Mouse (Mus musculus) left cerebral cortex, postnatal 4 days (tissue): Measurements from ENCODE around the gene Gm13941. TPM values are rescaled to one million over a fixed set of nuclear protein-coding genes. Genes with fewer than 3 reads are reported as not detected.
A peak's percentile ranks its signal among the peaks of the same experiment; 100 is the strongest.

ENCODE experiments used
- DNase-seq: peaks from one replicate; pipeline ENCODE4 v3.0.0-alpha.2; 2022
- intact Hi-C: fragments of 180-260 bp; cut with DNase I; formaldehyde crosslinking; loops from one replicate; pipeline ENCODE4 v1.15.1; 2025
- total RNA-seq, 2 experiments: library from RNA; stranded (reverse); gene quantifications; 2 replicates each; pipeline ENCODE4 v1.2.3; 2021

The Gm13941 gene
- not detected for total RNA-seq

DNA sequence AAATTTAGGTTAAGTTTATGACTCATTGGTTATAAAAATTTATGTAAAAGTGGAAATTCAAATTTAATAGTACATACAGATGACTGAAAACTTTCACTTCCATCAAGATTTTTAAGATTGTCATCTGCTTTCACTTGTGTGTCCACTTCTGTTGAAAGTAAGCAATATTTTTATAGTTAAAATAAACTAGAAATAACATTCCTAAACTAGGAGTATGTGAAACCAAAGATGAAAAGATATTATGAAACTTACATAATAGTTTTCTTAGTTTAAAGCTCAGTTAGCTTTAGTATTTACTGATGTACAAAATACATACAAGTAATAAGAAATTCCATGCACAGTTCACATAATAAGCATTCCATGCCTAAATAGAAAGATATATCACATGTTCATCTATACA is at the start of gene Gm13941:
Gene Gm13941, minus strand, starts transcription at position 101 of the 400 bp plus-strand sequence.
- DNase-seq = no peak
- intact Hi-C loops = no loop called here

- intact Hi-C loops = no loop called here
- DNase-seq = no peak
Measured at GRCm38 (mm10) chr2:111152836-111153235, 47.1 kb upstream of the Gm13941 start, which contains the start of gene Gm15130. Gm15130 (minus strand) TSS chr2:111152936.

DNA sequence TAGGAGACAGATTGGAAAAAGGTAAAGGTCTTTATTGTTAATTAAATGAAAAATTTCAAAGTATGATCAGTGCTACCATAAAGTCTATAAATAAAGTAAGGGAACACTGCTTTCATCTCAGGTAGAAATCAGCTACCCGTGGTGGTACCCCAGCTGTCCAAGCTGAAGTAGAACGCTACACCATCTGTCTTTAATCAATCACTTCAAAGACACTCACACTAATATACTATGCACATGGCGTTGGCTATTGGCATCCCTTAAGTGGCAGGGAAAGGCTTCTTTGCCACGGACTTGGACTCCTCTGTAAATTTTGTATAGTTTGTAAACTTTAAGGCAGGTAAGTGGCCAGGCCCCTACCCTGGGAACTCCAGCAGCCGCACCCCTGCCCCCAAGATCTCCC is 30.0 kb upstream of the Gm13941 start:
- no peak for DNase-seq
- intact Hi-C loops = no loop called here

GRCm38 (mm10) chr2:111058586-111059261 is 47.1 kb downstream of the Gm13941 start:
- intact Hi-C loops = loop anchor here (5.0 kb wide), 2 partner anchors 391 to 831 kb away; no protein-coding TSS in a partner anchor
- peak; percentile 2 for DNase-seq

Other genes with a start within 250 kb of the Gm13941 start
- gene Ano3, start 155.1 kb downstream of the Gm13941 start, total RNA-seq = 1 to 10 TPM; 6.4 to 7.0 TPM
- gene Gm15130, start 47.0 kb upstream of the Gm13941 start, total RNA-seq = not detected
- not detected for gene 4930430A15Rik, start 123.6 kb upstream of the Gm13941 start, total RNA-seq
- gene Olfr1275, start 129.3 kb upstream of the Gm13941 start, total RNA-seq = not detected
- not detected for gene Olfr1276, start 148.5 kb upstream of the Gm13941 start, total RNA-seq
- gene Olfr1277, start 168.1 kb upstream of the Gm13941 start, total RNA-seq = not detected
- not detected for gene Olfr1278, start 184.2 kb upstream of the Gm13941 start, total RNA-seq
- gene Olfr1279, start 194.7 kb upstream of the Gm13941 start, total RNA-seq = not detected
- gene Olfr1280, start 208.0 kb upstream of the Gm13941 start, total RNA-seq = not detected
- not detected for gene Olfr1281, start 220.5 kb upstream of the Gm13941 start, total RNA-seq
- not detected for gene Olfr1282, start 230.1 kb upstream of the Gm13941 start, total RNA-seq